Mouse (Mus musculus): ENCODE measurements around the gene Crebbp. TPM values are rescaled to one million over a fixed set of nuclear protein-coding genes. Genes with fewer than 3 reads are reported as not detected.

Gene Crebbp
- polyA plus RNA-seq, 1 experiment = 38.5 TPM

DNA sequence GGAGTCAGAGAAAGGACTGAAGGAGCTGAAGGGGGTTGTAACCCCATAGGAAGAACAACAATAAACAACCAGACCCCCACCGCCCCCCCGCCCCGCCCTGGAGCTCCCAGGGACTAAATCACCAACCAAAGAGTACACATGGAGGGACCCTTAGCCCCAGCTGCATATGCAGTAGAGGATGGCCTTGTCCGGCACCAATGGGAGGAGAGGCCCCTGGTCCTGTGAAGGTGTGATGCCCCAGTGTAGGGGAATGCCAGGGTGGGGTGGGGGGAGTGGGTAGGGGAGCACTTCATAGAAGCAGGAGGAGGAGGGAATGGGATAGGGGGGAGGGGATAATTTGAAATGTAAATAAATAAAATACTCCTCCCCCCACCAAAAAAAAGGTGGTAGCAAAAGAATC, 15.8 kb downstream of the Crebbp start:
- DNase-seq = no peak
- TF ChIP-seq CTCF (IDR thresholded peaks at IDR 0.05; ENCODE audit: borderline replicate concordance, insufficient read depth, low read depth, low read length) = no peak
- no peak for TF ChIP-seq POLR2A (IDR thresholded peaks at IDR 0.05; ENCODE audit: borderline replicate concordance, insufficient read depth, low read length)
- WGBS = 97% methylated on average over 4 of the region's 4 CpGs
- Histone ChIP-seq H3K27ac (ENCODE audit: insufficient read depth, low read length) (no peak overlapping the region), H3K4me3 (replicated peaks; ENCODE audit: insufficient read depth, low read depth, low read length) (no peak overlapping the region), H3K27me3 (ENCODE audit: control insufficient read depth, insufficient read depth, low read length) (no peaks in the 10 kb centered on the region), H3K4me1 (ENCODE audit: control insufficient read depth, insufficient read depth, low read length) (peaks cover 10% of the 10 kb centered on the region)

DNA sequence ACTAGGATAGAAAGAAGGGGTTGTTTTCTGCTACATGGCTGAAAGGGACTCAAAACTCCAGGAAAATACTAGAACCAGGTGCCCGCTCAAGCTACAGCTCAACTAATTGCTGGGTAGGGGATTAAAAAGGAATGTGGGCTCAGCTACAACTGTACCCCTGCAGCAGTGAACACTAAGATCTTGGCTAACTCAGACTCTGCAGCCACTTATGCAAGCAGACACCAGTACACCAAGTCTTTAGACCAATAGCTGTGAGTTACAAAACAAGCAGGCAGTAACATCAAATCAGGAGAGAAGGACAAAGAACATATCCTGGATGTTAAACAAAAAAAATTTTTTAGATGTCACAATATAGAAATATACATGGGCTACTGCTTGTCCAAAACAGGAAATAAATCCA, 23.6 kb downstream of the Crebbp start:
- TF ChIP-seq POLR2A (IDR thresholded peaks at IDR 0.05; ENCODE audit: borderline replicate concordance, insufficient read depth, low read length) = no peak
- no peak for TF ChIP-seq CTCF (IDR thresholded peaks at IDR 0.05; ENCODE audit: borderline replicate concordance, insufficient read depth, low read depth, low read length)
- Histone ChIP-seq H3K4me3 (replicated peaks; ENCODE audit: insufficient read depth, low read depth, low read length) (no peak overlapping the region), H3K27ac (ENCODE audit: insufficient read depth, low read length) (no peak overlapping the region), H3K27me3 (ENCODE audit: control insufficient read depth, insufficient read depth, low read length) (no peaks in the 10 kb centered on the region), H3K4me1 (ENCODE audit: control insufficient read depth, insufficient read depth, low read length) (no peaks in the 10 kb centered on the region; the same call in 1 of the 2 replicates)
- 94% methylated on average over 1 of the region's 1 CpGs for WGBS
- DNase-seq = no peak

GRCm38 (mm10) chr16:4175134-4175533, 38.7 kb downstream of the Crebbp start:
- H3K27me3 ChIP-seq (ENCODE audit: control insufficient read depth, insufficient read depth, low read length) = no peaks in the 10 kb centered on the region
- H3K27ac ChIP-seq (ENCODE audit: insufficient read depth, low read length) = no peak overlapping the region
- 99% methylated on average over 3 of the region's 3 CpGs for WGBS
- no peak for DNase-seq
- no peak overlapping the region for H3K4me3 ChIP-seq (replicated peaks; ENCODE audit: insufficient read depth, low read depth, low read length)
- no peak for TF ChIP-seq POLR2A (IDR thresholded peaks at IDR 0.05; ENCODE audit: borderline replicate concordance, insufficient read depth, low read length)
- no peak for TF ChIP-seq CTCF (IDR thresholded peaks at IDR 0.05; ENCODE audit: borderline replicate concordance, insufficient read depth, low read depth, low read length)
- no peaks in the 10 kb centered on the region; the same call in 1 of the 2 replicates for H3K4me1 ChIP-seq (ENCODE audit: control insufficient read depth, insufficient read depth, low read length)

- Histone ChIP-seq H3K27ac (ENCODE audit: insufficient read depth, low read length) (no peak overlapping the region), H3K27me3 (ENCODE audit: control insufficient read depth, insufficient read depth, low read length) (no peaks in the 10 kb centered on the region), H3K4me3 (replicated peaks; ENCODE audit: insufficient read depth, low read depth, low read length) (no peak overlapping the region), H3K4me1 (ENCODE audit: control insufficient read depth, insufficient read depth, low read length) (no peaks in the 10 kb centered on the region; the same call in 1 of the 2 replicates)
- WGBS = 46% methylated on average over 3 of the region's 3 CpGs
- TF ChIP-seq CTCF (IDR thresholded peaks at IDR 0.05; ENCODE audit: borderline replicate concordance, insufficient read depth, low read depth, low read length) = no peak
- no peak for TF ChIP-seq POLR2A (IDR thresholded peaks at IDR 0.05; ENCODE audit: borderline replicate concordance, insufficient read depth, low read length)
- no peak for DNase-seq
Measured at GRCm38 (mm10) chr16:4169530-4169929, 44.3 kb downstream of the Crebbp start.

- Histone ChIP-seq H3K4me1 (ENCODE audit: control insufficient read depth, insufficient read depth, low read length) (no peaks in the 10 kb centered on the region; the same call in 1 of the 2 replicates), H3K27me3 (ENCODE audit: control insufficient read depth, insufficient read depth, low read length) (no peaks in the 10 kb centered on the region), H3K27ac (ENCODE audit: insufficient read depth, low read length) (no peak overlapping the region), H3K4me3 (replicated peaks; ENCODE audit: insufficient read depth, low read depth, low read length) (no peak overlapping the region)
- no peak for DNase-seq
- TF ChIP-seq CTCF (IDR thresholded peaks at IDR 0.05; ENCODE audit: borderline replicate concordance, insufficient read depth, low read depth, low read length) = peak; percentile 20; the same call in 1 of the 2 replicates
- no peak for TF ChIP-seq POLR2A (IDR thresholded peaks at IDR 0.05; ENCODE audit: borderline replicate concordance, insufficient read depth, low read length)
- WGBS = 86% methylated on average over 1 of the region's 1 CpGs
Measured at GRCm38 (mm10) chr16:4168476-4168875, 45.3 kb downstream of the Crebbp start.

- TF ChIP-seq POLR2A (IDR thresholded peaks at IDR 0.05; ENCODE audit: borderline replicate concordance, insufficient read depth, low read length) (no peak), CTCF (IDR thresholded peaks at IDR 0.05; ENCODE audit: borderline replicate concordance, insufficient read depth, low read depth, low read length) (no peak)
- Histone ChIP-seq H3K4me1 (ENCODE audit: control insufficient read depth, insufficient read depth, low read length) (peaks cover 4% of the 10 kb centered on the region; the same call in 1 of the 2 replicates), H3K4me3 (replicated peaks; ENCODE audit: insufficient read depth, low read depth, low read length) (no peak overlapping the region), H3K27ac (ENCODE audit: insufficient read depth, low read length) (no peak overlapping the region; the same call in 1 of the 2 replicates), H3K27me3 (ENCODE audit: control insufficient read depth, insufficient read depth, low read length) (no peaks in the 10 kb centered on the region)
- no peak for DNase-seq
Measured at GRCm38 (mm10) chr16:4160898-4161247, 52.9 kb downstream of the Crebbp start.

GRCm38 (mm10) chr16:4160246-4160897, 53.4 kb downstream of the Crebbp start:
- H3K4me3 ChIP-seq (replicated peaks; ENCODE audit: insufficient read depth, low read depth, low read length) = no peak overlapping the region
- no peak overlapping the region; the same call in 1 of the 2 replicates for H3K27ac ChIP-seq (ENCODE audit: insufficient read depth, low read length)
- WGBS = 32% methylated on average over 4 of the region's 4 CpGs
- no peaks in the 10 kb centered on the region for H3K27me3 ChIP-seq (ENCODE audit: control insufficient read depth, insufficient read depth, low read length)
- H3K4me1 ChIP-seq (ENCODE audit: control insufficient read depth, insufficient read depth, low read length) = peaks cover 4% of the 10 kb centered on the region; the same call in 1 of the 2 replicates
- peak in 1 of 2 experiments; percentile 90 for DNase-seq
- TF ChIP-seq CTCF (IDR thresholded peaks at IDR 0.05; ENCODE audit: borderline replicate concordance, insufficient read depth, low read depth, low read length) = no peak
- TF ChIP-seq POLR2A (IDR thresholded peaks at IDR 0.05; ENCODE audit: borderline replicate concordance, insufficient read depth, low read length) = no peak

GRCm38 (mm10) chr16:4153121-4153520, 60.7 kb downstream of the Crebbp start:
- TF ChIP-seq CTCF (IDR thresholded peaks at IDR 0.05; ENCODE audit: borderline replicate concordance, insufficient read depth, low read depth, low read length) (no peak), POLR2A (IDR thresholded peaks at IDR 0.05; ENCODE audit: borderline replicate concordance, insufficient read depth, low read length) (no peak)

More at GRCm38 (mm10) chr16:4153121-4153520, 60.7 kb downstream of the Crebbp start:
- no peaks in the 10 kb centered on the region for H3K27me3 ChIP-seq (ENCODE audit: control insufficient read depth, insufficient read depth, low read length)
- no peak overlapping the region for H3K27ac ChIP-seq (ENCODE audit: insufficient read depth, low read length)
- H3K4me3 ChIP-seq (replicated peaks; ENCODE audit: insufficient read depth, low read depth, low read length) = no peak overlapping the region
- H3K4me1 ChIP-seq (ENCODE audit: control insufficient read depth, insufficient read depth, low read length) = peaks cover 4% of the 10 kb centered on the region; the same call in 1 of the 2 replicates
- WGBS = 78% methylated on average over 1 of the region's 1 CpGs
- no peak for DNase-seq

Data from cerebellum, adult 2 months (tissue).